Comparison of ENCODE assay signal across 20 mouse cellular contexts in genomic region chr1:150994612-150995011, GRCm38 (mm10). TPM values are rescaled to one million over a fixed set of nuclear protein-coding genes. Genes with fewer than 3 reads are reported as not detected.
A peak's percentile ranks its signal among the peaks of the same experiment; 100 is the strongest.
DNase-seq lines count a peak whose midpoint lies in the region; ATAC-seq and TF ChIP-seq lines count a peak whose summit lies in the region.
"Had no signal": no experiment of that assay in that cellular context is flagged by ENCODE, and none has a peak within 500 bp of the region (broad histone marks: within the 10 kb centered on the region; RNA-seq: fewer than 3 reads in every experiment).

No protein-coding gene starts in this region.

- ATAC-seq in heart, embryonic 12.5 days (ENCODE audit: insufficient number of reproducible peaks, low FRiP score) = no peak
- peak; percentile 18 for ATAC-seq in kidney, postnatal 0 days (replicated peaks; ENCODE audit: low FRiP score, low read depth)
- ATAC-seq: forebrain, embryonic 16.5 days; Patski had no signal

- 78% methylated on average over 2 of the region's 2 CpGs for WGBS in heart, embryonic 12.5 days
- 25% methylated on average over 2 of the region's 2 CpGs for WGBS in kidney, postnatal 0 days

- H3K9ac ChIP-seq in heart, embryonic 12.5 days = no peak overlapping the region
- no peak overlapping the region for H3K9ac ChIP-seq in kidney, postnatal 0 days (ENCODE audit: low read depth, low read length)
- H3K9ac ChIP-seq: embryonic facial prominence, embryonic 13.5 days; forebrain, embryonic 12.5 days; heart, embryonic 13.5 days; hindbrain, embryonic 15.5 days had no signal

- no peaks in the 10 kb centered on the region for H3K36me3 ChIP-seq in heart, embryonic 12.5 days
- H3K36me3 ChIP-seq in kidney, postnatal 0 days (ENCODE audit: insufficient read depth, low read length) = no peaks in the 10 kb centered on the region
- H3K36me3 ChIP-seq: embryonic facial prominence, embryonic 13.5 days; forebrain, embryonic 12.5 days; heart, embryonic 13.5 days; hindbrain, embryonic 15.5 days had no signal

- H3K4me2 ChIP-seq in heart, embryonic 12.5 days = no peak overlapping the region
- H3K4me2 ChIP-seq in kidney, postnatal 0 days (ENCODE audit: low read length) = no peak overlapping the region
- H3K4me2 ChIP-seq: embryonic facial prominence, embryonic 13.5 days; forebrain, embryonic 12.5 days; hindbrain, embryonic 15.5 days had no signal

- H3K4me1 ChIP-seq in heart, embryonic 12.5 days (replicated peaks) = 0 out of 2 replicates have a peak, but pooled peaks cover 5% of the 10 kb centered on the region
- H3K4me1 ChIP-seq in kidney, postnatal 0 days (replicated peaks; ENCODE audit: insufficient read depth, low read length) = no peaks in the 10 kb centered on the region

- peaks cover 4% of the 10 kb centered on the region; the same call in 1 of the 2 replicates for H3K9me3 ChIP-seq in heart, embryonic 12.5 days (replicated peaks)
- H3K9me3 ChIP-seq in kidney, postnatal 0 days (replicated peaks; ENCODE audit: low read length) = peaks cover 3% of the 10 kb centered on the region; the same call in 1 of the 2 replicates
- H3K9me3 ChIP-seq: forebrain, embryonic 12.5 days had no signal

- no peak for TF ChIP-seq CTCF in kidney, postnatal 0 days (IDR thresholded peaks at IDR 0.05; ENCODE audit: low read depth)

- H3K4me3 ChIP-seq in heart, embryonic 12.5 days = no peak overlapping the region
- H3K4me3 ChIP-seq in kidney, postnatal 0 days (replicated peaks; ENCODE audit: low read depth, low read length) = no peak overlapping the region
- H3K4me3 ChIP-seq: embryonic facial prominence, embryonic 13.5 days; forebrain, embryonic 12.5 days; heart, embryonic 13.5 days; hindbrain, embryonic 15.5 days had no signal

- no peaks in the 10 kb centered on the region for H3K27me3 ChIP-seq in heart, embryonic 12.5 days (replicated peaks)
- H3K27me3 ChIP-seq in kidney, postnatal 0 days (ENCODE audit: insufficient read depth, low read length) = no peaks in the 10 kb centered on the region
- H3K27me3 ChIP-seq: CH12.LX; embryonic facial prominence, embryonic 13.5 days; heart, embryonic 13.5 days; Patski had no signal

- H3K27ac ChIP-seq in heart, embryonic 12.5 days (ENCODE audit: poor library complexity, severe bottlenecking) = no peak overlapping the region
- no peak overlapping the region for H3K27ac ChIP-seq in kidney, postnatal 0 days
- H3K27ac ChIP-seq: embryonic facial prominence, embryonic 13.5 days; forebrain, embryonic 12.5 days; heart, embryonic 13.5 days; hindbrain, embryonic 15.5 days had no signal

- peak; percentile 79 for DNase-seq in heart, adult 11 months
- DNase-seq in kidney, postnatal 0 days (ENCODE audit: low spot score) = peak; percentile 87
- no peak for DNase-seq in kidney, postnatal 10 days
- peak; percentile 62 for DNase-seq in hindlimb bud, embryonic 11.5 days (ENCODE audit: extremely low spot score, low read depth, low spot score)
- no peak for DNase-seq in thymus, postnatal 0 days (ENCODE audit: low spot score)
- DNase-seq: adrenal gland, adult 2 months; adrenal gland, postnatal 25 days; cerebellum, adult 18-20 months; cerebellum, adult 9-11 months; cerebellum, postnatal 36 days; gastrocnemius, postnatal 14 days; heart, postnatal 36 days had no signal

RNA-seq across cellular contexts. Expression of gene Hmcn1, which starts 1.4 kb away (rescaled TPM):
- 20.9 and 23.7 TPM in 2 replicates for polyA plus RNA-seq in heart, embryonic 12.5 days (2016; fragmentation: Nextera tagmentation; extraction: Ambion mirVana)
- 27.8 and 31.6 TPM in 2 replicates for polyA plus RNA-seq in kidney, postnatal 0 days (2015; fragmentation: Nextera tagmentation; extraction: Ambion mirVana)
- polyA plus RNA-seq in thymus, postnatal 0 days (2015; fragmentation: Nextera tagmentation; extraction: Ambion mirVana) = 0.13 and 0.29 TPM in 2 replicates

Comparison
In these comparisons a context has a peak if more than half of its experiments do, and no peak if none do; other contexts are left out.
1. DNase-seq: peak in heart, adult 11 months (single experiment), kidney, postnatal 0 days (single experiment) and hindlimb bud, embryonic 11.5 days (single experiment); none in kidney, postnatal 10 days (single experiment) and thymus, postnatal 0 days (single experiment).
2. RNA of gene Hmcn1, which starts 1.4 kb away (polyA plus RNA-seq): 27.8 to 31.6 TPM in kidney, postnatal 0 days and 20.9 to 23.7 TPM in heart, embryonic 12.5 days; 0.13 to 0.29 TPM in thymus, postnatal 0 days; every median in the first group is over 10 times any median in the second.